Mouse (Mus musculus): Measurements from ENCODE around the gene Abhd17b. TPM values are rescaled to one million over a fixed set of nuclear protein-coding genes. Genes with fewer than 3 reads are reported as not detected.
"Not testable (repeated sequence)": the region's sequence is repeated elsewhere in the genome, so short reads cannot be mapped to it uniquely, and the experiment has no call there.

Abhd17b gene
- total RNA-seq (2021), result 10 to 100 TPM; 20.7 to 23.0 TPM
- long read RNA-seq, experiment 1, transcript Abhd17b-201 (4 exons, 2,259 nt), result major isoform, 35 of 41 reads
- long read RNA-seq, experiment 1, partial matches to known transcripts, result 0 of 41 reads
- long read RNA-seq, experiment 1, other reads (novel, unspliced or antisense), result 6 of 41 reads
- long read RNA-seq, experiment 2, transcript Abhd17b-201 (4 exons, 2,259 nt), result major isoform, 33 of 40 reads
- long read RNA-seq, experiment 2, partial matches to known transcripts, result 2 of 40 reads
- long read RNA-seq, experiment 2, other reads (novel, unspliced or antisense), result 5 of 40 reads

DNA sequence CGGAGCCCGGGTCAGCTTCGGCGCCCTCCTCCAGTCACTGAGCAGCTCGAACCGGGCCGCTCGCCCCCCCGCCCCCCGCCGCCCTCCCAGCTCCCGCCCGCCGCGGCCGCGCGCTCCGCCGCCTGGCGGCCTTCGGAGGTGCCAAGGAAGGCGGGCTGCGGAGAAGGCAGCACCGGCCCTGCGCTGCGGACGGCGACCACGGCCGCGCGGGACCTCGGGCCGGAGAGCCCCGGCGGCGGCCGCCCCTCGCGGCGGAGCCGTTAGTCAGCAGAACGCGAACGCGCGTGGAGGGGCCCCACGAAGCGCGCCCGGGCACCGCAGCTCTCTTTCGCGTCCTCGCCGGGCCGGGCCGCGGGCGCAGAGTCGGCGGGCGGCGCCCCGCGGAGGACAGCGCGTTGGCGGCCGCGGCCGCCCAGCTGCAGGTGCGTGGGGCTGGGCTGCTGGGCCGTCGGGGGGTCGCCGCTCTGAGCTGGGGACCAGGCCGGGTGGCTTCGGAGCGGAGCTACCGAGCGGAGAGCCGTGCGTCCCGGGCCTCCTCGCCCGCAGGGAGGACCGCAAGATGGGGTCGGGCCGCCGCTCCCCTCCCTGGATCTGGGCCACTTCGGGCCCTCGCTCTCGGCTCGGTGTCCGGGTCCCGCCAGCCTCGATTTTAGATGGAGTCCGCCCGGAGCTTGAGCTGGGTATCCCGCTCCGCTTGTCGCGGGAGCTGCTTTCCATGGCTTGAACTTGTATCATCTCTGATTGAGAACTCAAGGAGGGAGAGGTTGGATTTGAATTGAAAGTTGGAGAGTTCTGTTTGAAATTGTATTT, at the start of gene Abhd17b:
Abhd17b (plus strand) TSS at position 14 of the 810 bp plus-strand sequence.
- intact Hi-C loops (cut with DNase I; ENCODE audit: low total_unique reads), result no loop called here
- peak; percentile 72 for DNase-seq

DNA sequence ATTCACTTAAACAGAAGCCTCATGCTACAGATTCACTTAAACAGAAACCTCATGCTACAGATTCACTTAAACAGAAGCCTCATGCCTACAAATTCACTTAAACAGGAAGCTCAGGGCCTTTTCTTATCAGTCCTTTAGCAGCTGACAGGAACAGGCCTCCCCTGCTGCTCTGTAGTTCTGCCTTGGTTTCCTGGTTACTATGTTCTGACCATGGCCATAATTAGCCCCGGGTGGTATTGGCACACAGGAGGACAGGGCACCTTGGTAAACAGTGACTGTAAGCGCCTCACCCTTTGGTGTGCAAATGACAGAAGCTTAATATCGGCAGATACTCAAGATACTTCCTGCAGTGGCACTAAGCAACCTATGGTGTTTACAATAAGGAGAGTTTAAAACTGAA, 49.1 kb upstream of the Abhd17b start:
- intact Hi-C loops (cut with DNase I; ENCODE audit: low total_unique reads), result no loop called here
- no peak for DNase-seq

DNA sequence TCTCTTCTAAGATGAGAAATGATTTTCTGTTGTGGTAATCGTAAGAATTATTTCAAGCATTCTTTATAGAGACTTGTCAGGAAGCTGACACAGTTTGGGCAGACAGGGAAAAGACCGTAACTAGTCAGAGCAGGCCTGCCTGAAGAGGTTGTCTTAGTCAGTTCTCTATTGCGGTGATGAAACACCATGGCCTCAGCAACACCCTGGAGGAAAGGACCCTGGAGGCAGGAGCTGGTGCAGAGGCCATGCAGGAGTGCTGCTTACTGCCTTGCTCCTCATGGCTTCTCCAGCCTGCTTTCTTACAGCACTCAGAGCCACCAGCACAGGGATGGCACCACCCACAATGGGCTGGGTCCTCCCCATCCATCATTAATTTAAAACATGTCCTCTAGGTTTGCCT, 47.7 kb upstream of the Abhd17b start:
- DNase-seq, result no peak
- intact Hi-C loops (cut with DNase I; ENCODE audit: low total_unique reads), result no loop called here

DNA sequence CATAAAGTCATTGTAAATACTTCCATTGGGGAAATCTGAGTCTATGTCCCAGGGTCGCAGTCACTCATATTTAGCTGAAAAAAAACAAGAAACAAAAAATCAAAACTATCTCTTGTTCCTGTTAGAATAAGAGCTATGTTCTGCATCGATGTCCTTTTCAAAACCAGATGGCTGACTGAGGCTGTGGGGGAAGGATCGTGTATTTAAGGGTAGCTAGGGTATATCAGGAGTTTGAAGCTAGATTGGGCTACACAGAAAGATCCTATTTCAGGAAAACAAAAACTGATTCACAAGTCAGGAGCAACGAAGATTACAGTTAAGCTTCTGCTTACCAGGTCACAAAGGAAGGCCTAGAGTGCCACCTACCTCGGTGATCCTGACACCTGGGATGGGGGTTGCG, 42.7 kb upstream of the Abhd17b start:
- intact Hi-C loops (cut with DNase I; ENCODE audit: low total_unique reads), result no loop called here
- no peak for DNase-seq

DNA sequence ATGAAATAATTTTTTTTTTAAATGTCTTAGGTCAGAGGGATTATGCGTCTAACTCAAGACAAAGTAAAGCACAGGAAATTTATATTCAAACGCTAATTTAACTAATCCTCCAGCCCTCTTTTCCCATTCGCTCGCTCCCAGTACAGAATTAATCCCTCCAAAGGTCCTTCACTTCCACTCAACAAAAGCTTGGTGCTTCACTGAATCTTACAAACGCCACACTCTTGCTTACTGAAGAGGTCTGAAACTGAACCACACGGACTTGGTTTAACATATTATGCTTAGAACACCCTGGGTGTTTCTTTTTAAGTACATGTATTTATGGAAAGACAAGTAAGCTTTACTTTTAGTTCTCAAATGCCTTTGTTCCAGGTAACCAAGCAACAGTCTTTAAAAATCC, 41.7 kb upstream of the Abhd17b start:
- DNase-seq, result no peak
- intact Hi-C loops (cut with DNase I; ENCODE audit: low total_unique reads), result no loop called here

DNA sequence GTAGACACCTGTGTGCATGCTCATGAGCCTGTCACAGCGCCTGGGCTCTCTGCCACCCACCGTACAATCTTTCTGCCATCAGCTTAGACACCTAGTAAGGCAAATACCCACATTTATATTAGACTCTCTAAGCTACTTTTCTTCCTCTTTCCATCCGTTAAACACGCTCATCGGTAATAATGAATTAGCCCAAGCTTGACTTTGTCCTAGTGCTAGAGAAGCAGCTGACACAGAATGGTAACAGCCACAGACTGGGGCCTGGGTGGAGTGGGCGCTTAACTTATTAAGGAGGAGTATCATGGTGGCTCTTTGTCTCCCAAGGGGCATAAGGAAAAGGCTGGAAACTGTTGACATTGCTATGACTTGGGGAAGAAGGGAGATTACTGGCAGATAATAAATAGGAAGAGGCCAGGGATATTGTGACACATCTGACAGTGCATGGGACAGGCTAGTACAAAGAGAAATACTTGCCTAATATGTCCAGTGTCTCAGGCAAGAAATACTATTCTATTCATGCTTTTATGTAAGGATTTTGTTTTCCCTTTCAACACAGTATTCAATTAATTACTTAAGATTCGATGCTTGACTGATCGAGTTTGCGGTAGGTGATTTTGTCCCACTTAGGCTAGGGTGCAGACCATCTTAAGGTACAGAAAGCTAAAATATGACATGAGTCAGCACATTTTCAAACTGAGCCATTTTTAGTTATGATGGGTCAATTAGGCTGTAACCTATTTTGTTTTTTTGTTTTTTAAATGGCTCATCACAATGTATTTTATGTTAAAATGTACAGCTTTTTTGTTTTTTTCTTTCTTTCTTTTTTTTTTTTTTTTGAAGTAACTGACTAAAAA, 41.0 kb upstream of the Abhd17b start:
- no peak for DNase-seq
- intact Hi-C loops (cut with DNase I; ENCODE audit: low total_unique reads), result no loop called here

DNA sequence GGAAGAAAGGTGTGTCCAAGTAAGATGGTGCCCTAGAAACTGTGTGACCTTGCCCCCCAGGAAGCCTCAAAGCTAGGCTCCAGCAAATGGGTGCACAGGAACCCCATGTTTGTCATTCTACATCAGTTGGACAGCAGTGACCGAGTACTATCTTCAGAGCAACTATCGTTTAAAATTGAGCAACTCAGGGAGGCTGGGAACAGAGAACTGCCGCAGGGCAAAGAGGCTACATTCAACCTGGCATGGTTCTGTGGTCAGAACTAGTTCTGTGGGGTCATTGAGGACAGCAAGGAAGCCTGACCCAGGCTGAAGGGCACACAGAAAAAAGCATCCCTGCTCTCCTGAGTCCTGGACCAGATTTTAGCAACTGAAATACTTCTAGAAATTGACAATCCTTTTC, 37.2 kb upstream of the Abhd17b start:
- intact Hi-C loops (cut with DNase I; ENCODE audit: low total_unique reads), result no loop called here
- DNase-seq, result no peak

DNA sequence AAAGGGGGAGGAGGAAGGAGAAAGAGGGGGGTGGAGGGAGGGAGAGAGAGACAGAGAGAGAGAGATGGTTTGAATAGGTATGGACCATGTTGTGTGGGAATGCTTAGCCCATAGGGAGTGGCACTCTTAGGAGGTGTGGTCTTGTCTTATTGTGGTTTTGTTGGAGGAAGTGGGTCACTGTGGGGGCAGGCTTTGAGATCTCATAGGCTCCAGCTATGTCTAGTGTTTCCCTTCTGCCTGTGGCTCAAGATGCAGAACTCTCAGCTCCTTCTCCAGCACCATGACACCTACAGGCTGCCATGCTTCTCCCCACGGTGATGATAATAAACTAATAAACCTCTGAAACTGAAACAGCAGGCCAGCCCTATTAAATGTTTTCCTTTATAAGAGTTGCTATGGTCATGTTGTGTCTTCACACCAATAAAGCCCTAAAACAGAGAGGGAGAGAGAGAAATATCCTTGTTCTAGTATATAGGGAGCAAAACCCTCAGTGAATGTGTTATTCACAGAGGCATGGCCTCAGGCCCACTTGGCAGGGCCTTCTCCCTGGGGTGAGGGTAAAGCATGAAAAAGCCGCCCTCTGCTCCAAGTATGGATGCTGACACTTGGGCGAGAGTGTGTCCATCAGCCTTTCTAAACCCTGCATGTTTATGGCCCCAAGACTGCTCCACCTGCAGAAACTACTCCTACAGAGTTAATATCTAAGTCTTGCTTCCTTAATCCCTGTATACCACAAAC, 29.4 kb upstream of the Abhd17b start:
- intact Hi-C loops (cut with DNase I; ENCODE audit: low total_unique reads), result no loop called here
- no peak for DNase-seq

DNA sequence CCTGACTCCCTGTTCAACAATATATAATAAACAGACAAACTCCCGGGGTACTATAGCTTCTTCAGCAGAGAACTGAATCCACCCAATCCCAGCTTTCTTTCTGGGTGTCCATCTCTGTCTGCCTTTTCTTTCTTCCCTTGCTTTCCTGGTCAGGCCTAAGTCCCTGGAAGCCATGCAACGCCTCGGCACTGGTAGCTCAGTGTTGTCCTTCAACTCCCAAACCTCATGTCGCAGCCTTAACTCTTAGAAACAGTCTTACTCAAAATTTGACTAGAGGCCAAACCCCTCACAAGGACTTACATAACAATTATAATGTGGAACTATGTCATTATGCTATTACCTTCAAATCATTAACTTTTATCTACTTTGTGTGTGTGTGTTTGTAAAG, 28.8 kb upstream of the Abhd17b start:
- intact Hi-C loops (cut with DNase I; ENCODE audit: low total_unique reads), result no loop called here
- no peak for DNase-seq

DNA sequence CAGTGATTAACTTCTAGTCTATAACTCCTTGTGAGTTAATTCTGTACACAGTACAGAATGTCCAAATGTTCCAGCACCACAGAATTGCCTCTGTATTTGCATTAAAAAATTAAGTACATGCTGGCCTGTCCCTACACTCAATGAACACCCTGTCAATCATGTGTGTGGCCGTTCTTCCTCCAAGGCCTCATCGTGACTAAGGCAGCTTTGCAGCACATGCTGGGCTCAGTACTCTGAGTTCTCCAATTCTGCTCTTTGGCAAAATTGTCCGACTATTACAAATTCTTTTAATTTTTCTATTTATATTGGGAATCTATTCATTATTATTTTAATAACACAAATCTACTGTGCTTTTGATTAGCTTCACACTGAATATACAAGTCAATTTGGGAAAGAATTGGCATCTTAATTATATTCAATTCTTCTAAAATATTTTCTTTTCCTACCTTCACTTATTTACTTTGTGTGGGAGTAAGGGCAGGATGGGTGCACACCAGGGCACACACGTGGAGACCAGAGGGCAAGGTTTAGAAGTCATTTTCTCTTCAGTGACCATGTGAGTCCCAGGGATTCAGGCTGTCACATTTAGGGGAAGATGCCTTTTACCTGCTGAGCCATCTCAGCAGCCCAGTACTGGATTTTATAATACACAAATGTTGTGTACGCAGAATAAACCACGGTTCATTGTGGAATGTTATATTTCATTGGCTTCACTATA, 26.6 kb upstream of the Abhd17b start:
- no peak for DNase-seq
- intact Hi-C loops (cut with DNase I; ENCODE audit: low total_unique reads), result no loop called here

DNA sequence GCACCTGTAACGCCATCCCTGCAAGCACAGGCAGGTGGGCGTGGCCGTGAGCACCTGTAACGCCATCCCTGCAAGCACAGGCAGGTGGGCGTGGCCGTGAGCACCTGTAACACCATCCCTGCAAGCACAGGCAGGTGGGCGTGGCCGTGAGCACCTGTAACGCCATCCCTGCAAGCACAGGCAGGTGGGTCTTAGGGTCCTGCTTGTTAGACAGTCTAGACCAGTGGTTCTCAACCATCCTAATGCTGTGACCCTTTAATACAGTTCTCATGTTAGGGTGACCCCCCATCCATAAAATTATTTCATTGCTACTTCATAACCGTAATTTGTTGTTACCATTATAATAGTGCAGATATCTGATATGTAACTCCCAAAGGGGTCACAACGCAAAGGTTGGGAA, 24.5 kb upstream of the Abhd17b start:
- DNase-seq; intact Hi-C loops (cut with DNase I; ENCODE audit: low total_unique reads): not testable (repeated sequence)

DNA sequence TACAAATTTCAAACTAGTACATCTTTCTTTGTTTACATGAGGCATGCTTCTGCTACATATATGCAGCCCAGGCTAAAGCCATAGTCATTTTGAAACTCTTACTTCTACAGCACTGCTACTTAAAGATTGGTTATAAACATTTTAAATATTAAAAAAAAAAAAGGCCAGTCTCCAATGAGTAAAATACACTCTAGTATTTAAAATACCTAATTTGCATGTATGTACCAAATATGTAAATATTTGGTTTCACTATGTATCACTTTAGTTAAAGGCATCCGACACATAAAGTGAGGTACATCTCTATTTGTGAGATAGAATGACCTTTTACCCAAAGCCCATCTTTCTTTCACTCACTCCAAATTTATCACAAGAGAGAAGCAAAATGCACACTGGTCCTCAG, 24.0 kb upstream of the Abhd17b start:
- DNase-seq, result no peak
- intact Hi-C loops (cut with DNase I; ENCODE audit: low total_unique reads), result no loop called here

DNA sequence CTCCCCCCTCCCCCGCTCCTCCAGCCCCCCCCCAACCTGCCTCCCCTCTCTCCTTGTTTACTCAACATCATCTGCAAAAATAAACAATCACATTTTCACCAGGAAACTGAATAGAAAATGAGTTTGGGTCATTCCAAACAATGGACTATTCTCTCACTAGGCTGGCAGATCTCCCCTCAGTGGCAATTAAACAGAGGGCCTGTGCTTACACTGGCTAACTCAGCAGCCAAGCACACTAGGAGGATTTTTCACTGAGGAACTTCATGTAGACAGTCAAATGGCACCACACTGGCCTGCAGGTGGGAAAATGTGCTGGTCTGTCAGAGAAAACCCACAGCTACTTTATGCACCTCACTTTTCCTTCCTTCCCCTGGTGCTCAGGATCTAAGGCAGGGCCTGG, 23.5 kb upstream of the Abhd17b start:
- intact Hi-C loops (cut with DNase I; ENCODE audit: low total_unique reads), result no loop called here
- no peak for DNase-seq

DNA sequence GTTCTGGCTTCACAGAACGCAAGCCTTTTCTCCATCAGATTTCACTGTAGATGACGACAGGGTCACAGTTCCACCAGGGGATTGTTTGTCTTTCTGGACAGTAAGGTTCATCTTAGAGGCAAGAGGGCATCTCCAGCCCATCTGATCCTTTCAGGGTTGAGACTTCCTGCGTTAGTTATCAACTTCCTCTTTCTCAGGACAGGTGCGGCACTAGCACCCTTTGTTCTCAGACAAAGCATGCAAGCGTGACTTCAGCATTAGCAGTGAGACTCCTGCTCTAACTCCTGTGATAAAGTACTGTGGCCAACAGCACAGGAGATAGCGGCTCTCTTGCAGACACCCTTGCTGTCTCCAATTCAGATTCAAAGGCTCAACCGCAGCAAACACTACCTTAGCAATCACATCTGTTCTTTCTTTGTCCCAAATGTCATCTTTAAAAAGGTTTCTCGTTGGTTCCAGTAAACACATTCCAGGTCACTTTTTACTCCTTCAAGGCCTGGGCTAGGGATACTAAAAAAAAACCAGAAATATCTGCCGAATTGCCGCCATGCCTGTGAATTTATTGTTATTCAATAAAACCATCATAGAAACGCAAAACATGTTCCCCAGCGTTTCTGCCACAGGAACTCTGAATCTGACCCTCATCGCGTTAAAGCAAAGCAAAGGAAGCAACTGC, 22.2 kb upstream of the Abhd17b start:
- no peak for DNase-seq
- intact Hi-C loops (cut with DNase I; ENCODE audit: low total_unique reads), result no loop called here

DNA sequence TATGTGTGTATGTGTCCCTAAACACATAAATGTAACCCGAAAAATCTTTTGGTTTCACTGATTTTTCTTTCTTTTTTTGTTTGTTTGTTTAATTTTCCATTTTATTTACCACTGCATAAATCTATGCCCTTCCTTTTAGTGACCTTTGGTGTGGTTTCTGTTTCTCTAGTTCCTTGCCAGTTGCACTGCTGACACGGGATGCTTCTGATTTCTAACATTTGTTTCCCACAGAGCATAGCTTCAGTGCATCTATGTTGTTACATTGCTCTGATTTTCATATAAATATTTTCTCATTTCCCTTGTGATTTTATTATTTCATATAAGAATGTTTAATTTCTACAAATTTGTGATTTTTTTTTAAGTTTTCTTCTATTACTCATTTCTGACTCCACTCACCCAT, 17.6 kb upstream of the Abhd17b start:
- no peak for DNase-seq
- intact Hi-C loops (cut with DNase I; ENCODE audit: low total_unique reads), result no loop called here

DNA sequence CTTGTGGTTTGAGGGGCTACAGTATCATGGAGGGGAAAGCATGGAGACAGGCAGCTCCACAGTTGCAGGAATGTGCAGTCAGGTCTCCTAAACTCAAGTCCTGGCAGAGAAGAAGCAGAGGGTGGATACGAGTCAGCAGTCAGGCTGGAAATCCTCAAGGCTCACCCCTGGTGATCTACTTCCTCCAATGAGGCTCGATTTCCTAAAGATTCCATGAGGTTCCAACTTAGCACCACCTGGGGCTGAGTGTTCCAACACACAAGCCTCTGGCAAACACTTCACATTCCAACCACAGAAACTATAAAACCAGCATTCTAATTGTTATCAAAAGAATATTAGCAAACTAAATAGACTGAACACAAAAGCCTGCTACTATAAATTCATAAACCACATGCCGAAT, 16.1 kb upstream of the Abhd17b start:
- no peak for DNase-seq
- intact Hi-C loops (cut with DNase I; ENCODE audit: low total_unique reads), result no loop called here

DNA sequence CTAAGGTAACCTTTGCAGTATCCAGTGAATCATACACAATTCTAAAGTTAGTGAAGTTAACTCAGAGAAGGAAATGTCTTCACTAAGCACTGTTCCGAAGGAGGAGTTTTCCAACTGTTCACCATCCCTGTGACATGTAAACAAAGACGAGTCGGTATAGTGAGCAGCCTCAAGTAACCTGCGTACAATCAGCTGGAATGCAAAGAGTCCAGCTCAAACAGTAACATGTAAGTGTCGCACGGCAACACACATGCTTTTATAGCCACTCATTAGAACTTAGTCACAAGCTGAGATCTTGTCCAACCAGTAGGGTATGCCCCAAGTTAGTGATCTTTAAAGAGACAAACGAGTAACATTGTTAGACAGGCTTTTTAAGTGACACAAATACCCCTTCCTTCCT, 15.3 kb upstream of the Abhd17b start:
- DNase-seq, result no peak
- intact Hi-C loops (cut with DNase I; ENCODE audit: low total_unique reads), result no loop called here

DNA sequence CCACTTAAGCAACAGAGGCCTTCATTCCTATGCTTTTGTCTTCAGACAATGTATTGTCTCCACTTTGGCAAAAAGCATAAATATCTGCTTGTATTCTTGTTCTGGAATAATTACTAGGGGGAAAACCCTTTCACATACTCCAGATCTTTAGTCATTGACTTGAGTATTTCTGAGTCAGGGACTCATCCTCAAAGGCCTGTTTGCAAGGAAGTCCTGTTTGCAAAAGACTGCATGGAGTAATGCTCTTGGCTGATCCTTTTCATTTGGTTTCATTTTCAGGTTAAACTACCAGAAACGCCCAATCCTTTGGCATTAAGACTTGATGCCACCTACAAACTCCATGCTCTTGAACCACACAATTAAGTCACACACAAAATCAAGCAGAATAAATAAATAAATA, 9.1 kb upstream of the Abhd17b start:
- no peak for DNase-seq
- intact Hi-C loops (cut with DNase I; ENCODE audit: low total_unique reads), result loop anchor here (10.0 kb wide), 1 partner anchor 69 kb away; no protein-coding TSS in a partner anchor

Data from gastrocnemius, postnatal 14 days (tissue).